Mouse (Mus musculus): ENCODE results near the gene Set. TPM values are rescaled to one million over a fixed set of nuclear protein-coding genes. Genes with fewer than 3 reads are reported as not detected.
"Not testable (repeated sequence)": the region's sequence is repeated elsewhere in the genome, so short reads cannot be mapped to it uniquely, and the experiment has no call there.

The Set gene
- polyA plus RNA-seq, 1 experiment from 2014 or later, result 754 TPM

GRCm38 (mm10) chr2:30055310-30055709 lies 1.9 kb upstream of the Set start:
- H3K27me3 ChIP-seq (ENCODE audit: control insufficient read depth, insufficient read depth, low read length); H3K9me3 ChIP-seq (ENCODE audit: control insufficient read depth, low read length); H3K36me3 ChIP-seq (ENCODE audit: control insufficient read depth, insufficient read depth, low read length); H3K4me3 ChIP-seq (ENCODE audit: low read depth, low read length); H3K27ac ChIP-seq (ENCODE audit: low read depth, low read length); ATAC-seq (ENCODE audit: low FRiP score); DNase-seq (ENCODE audit: low spot score, missing footprints); H3K4me2 ChIP-seq; H3K9ac ChIP-seq (ENCODE audit: low read length); H3K4me1 ChIP-seq (ENCODE audit: control insufficient read depth, insufficient read depth, low read length): not testable (repeated sequence)
- WGBS, result 95% methylated on average over 3 of the region's 3 CpGs

DNA sequence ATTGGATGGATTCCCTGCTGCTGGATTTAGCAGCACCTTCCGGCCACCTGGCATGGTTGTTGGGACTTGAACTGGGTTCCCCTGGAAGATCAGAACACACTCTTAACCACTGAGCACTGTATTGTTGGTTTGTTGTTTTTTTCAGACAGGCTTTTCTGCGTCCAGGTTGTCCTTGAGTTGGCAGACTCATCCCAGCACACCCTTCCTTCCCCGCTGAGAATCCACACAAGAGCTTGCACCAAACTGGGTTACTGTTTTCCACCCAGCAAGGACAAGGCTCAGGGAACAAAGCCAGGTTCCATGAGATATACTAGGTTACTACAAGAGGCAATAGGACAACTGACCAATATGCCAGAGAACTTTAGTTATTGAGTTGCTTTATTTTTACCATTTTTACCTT lies 442 bp upstream of the Set start:
- no peaks in the 10 kb centered on the region for H3K36me3 ChIP-seq (ENCODE audit: control insufficient read depth, insufficient read depth, low read length)
- peaks cover 6% of the 10 kb centered on the region for H3K4me1 ChIP-seq (ENCODE audit: control insufficient read depth, insufficient read depth, low read length)
- no peak overlapping the region for H3K4me2 ChIP-seq
- whole genome bisulfite sequencing, result 90% methylated on average over 3 of the region's 3 CpGs
- no peaks in the 10 kb centered on the region for H3K9me3 ChIP-seq (ENCODE audit: control insufficient read depth, low read length)
- no peak overlapping the region for H3K9ac ChIP-seq (ENCODE audit: low read length)
- ATAC-seq (ENCODE audit: low FRiP score) (no peak), DNase-seq (ENCODE audit: low spot score, missing footprints) (no peak)
- H3K27me3 ChIP-seq (ENCODE audit: control insufficient read depth, insufficient read depth, low read length), result no peaks in the 10 kb centered on the region
- no peak overlapping the region for H3K4me3 ChIP-seq (ENCODE audit: low read depth, low read length)
- no peak overlapping the region for H3K27ac ChIP-seq (ENCODE audit: low read depth, low read length)

- 35% methylated on average over 5 of the region's 5 CpGs for WGBS
- DNase-seq (ENCODE audit: low spot score, missing footprints) (no peak), ATAC-seq (ENCODE audit: low FRiP score) (no peak)
- Histone ChIP-seq H3K9me3 (ENCODE audit: control insufficient read depth, low read length) (no peaks in the 10 kb centered on the region), H3K4me3 (ENCODE audit: low read depth, low read length) (no peak overlapping the region), H3K9ac (ENCODE audit: low read length) (no peak overlapping the region), H3K27ac (ENCODE audit: low read depth, low read length) (no peak overlapping the region; the same call in 1 of the 2 replicates), H3K27me3 (ENCODE audit: control insufficient read depth, insufficient read depth, low read length) (no peaks in the 10 kb centered on the region), H3K4me1 (ENCODE audit: control insufficient read depth, insufficient read depth, low read length) (peaks cover 13% of the 10 kb centered on the region), H3K36me3 (ENCODE audit: control insufficient read depth, insufficient read depth, low read length) (no peaks in the 10 kb centered on the region), H3K4me2 (no peak overlapping the region)
Observed at GRCm38 (mm10) chr2:30058418-30058817, 1.2 kb downstream of the Set start.

DNA sequence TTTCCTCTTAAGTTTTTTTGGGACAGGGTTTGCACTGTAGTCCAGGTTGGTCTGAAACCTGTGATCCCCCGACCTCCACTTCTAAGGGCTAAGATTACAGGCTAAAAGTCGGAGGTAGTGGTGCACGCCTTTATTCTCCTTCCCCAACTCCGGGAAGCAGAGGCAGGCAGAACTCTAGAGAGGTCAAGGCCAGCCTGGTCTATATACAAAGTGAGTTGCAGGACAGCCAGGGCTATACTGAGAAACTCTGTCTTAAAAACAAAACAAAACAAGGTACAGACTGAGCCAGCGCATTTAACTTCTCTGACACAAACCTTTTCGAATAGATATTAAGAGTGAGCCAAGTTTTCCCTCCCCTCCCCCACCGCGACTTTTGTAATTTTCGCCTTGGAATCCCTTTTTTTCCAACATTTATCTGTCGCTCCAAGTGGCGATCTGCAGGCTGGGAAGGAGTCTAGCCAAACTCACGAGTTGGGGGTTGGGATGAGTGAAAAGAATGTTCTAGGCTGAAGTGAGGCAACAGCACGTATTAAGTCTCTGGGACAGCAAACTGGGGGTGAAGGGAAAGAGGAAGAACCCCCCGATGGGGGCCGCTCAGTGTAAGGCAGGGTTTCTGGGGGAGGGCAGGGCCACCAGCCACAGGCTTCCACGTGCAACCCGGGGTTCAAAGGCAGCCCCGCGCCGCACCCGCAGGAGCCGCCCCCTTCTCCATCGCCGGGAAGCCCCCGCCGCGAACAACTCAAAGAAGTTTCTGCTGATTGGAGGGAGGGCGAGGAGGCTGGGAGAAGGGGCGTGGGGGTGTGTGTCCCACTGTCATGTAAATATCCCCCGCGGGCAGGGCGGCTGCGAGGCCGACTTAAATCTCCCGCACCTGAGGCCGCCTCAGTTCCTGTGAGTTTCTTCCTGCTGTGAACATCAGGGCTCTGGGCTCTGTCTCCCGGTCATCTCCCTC lies 4.3 kb downstream of the Set start:
- Histone ChIP-seq H3K9ac (ENCODE audit: low read length) (peak overlapping the region; percentile 81), H3K36me3 (ENCODE audit: control insufficient read depth, insufficient read depth, low read length) (no peaks in the 10 kb centered on the region), H3K27ac (ENCODE audit: low read depth, low read length) (peak overlapping the region; percentile 87), H3K27me3 (ENCODE audit: control insufficient read depth, insufficient read depth, low read length) (no peaks in the 10 kb centered on the region), H3K4me2 (peak overlapping the region; percentile 95), H3K4me3 (ENCODE audit: low read depth, low read length) (peak overlapping the region; percentile 65), H3K4me1 (ENCODE audit: control insufficient read depth, insufficient read depth, low read length) (peaks cover 31% of the 10 kb centered on the region), H3K9me3 (ENCODE audit: control insufficient read depth, low read length) (no peaks in the 10 kb centered on the region)
- ATAC-seq (ENCODE audit: low FRiP score) (peak; percentile 9; the same call in 1 of the 2 replicates), DNase-seq (ENCODE audit: low spot score, missing footprints) (peak; percentile 96)
- 9% methylated on average over 35 of the region's 37 CpGs for WGBS

DNA sequence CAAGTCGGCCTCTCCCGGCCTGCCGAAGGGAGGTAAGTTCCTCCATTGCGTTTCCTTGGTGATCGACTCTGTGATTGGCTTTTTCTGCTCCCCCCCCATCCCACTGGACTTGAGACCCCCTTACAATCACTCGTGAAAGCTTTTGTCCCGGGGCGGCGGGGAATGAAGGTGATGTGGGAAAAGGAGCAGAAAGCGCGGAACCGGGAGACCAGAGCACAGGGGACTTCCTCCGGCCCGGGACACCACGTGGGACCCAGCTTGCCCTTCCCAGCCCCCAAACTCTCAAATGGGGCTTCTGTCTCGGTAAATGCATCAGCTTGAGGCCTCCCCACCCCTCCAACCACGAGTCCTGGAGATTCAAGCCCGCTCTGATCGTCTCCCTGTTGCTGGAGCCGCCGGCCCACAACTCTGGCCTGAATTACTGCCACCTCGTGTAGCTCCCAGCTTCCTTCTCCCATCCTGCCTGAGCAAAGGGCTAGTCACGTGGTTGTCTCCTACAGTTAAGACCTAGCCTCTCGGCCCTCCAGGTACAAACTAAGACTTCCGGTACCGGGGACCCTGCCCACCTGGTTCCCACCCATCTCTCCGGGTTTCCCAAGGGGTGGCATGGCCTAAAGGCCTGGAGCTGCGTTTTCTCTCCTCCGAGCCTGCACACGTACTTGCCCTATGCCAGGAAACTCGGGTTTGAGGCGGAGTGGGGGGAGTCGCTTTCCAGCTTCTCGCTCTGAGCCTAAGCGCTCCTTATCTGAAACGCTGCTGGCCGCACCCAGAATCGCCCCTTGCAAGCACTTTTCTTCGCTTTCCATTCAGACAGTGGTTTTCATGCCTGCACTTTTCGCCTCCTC lies 5.3 kb downstream of the Set start:
- DNase-seq (ENCODE audit: low spot score, missing footprints), result peak; percentile 98
- no peaks in the 10 kb centered on the region for H3K9me3 ChIP-seq (ENCODE audit: control insufficient read depth, low read length)
- H3K4me2 ChIP-seq, result peak overlapping the region; percentile 95
- H3K27ac ChIP-seq (ENCODE audit: low read depth, low read length), result peak overlapping the region; percentile 87
- H3K4me1 ChIP-seq (ENCODE audit: control insufficient read depth, insufficient read depth, low read length), result peaks cover 28% of the 10 kb centered on the region
- peak overlapping the region; percentile 81 for H3K9ac ChIP-seq (ENCODE audit: low read length)
- 0 out of 2 replicates have a peak, but pooled peaks have one; percentile 12 for ATAC-seq (ENCODE audit: low FRiP score)
- no peaks in the 10 kb centered on the region for H3K27me3 ChIP-seq (ENCODE audit: control insufficient read depth, insufficient read depth, low read length)
- WGBS, result under 1% methylated on average over 40 of the region's 40 CpGs
- peak overlapping the region; percentile 65 for H3K4me3 ChIP-seq (ENCODE audit: low read depth, low read length)
- H3K36me3 ChIP-seq (ENCODE audit: control insufficient read depth, insufficient read depth, low read length), result no peaks in the 10 kb centered on the region

DNA sequence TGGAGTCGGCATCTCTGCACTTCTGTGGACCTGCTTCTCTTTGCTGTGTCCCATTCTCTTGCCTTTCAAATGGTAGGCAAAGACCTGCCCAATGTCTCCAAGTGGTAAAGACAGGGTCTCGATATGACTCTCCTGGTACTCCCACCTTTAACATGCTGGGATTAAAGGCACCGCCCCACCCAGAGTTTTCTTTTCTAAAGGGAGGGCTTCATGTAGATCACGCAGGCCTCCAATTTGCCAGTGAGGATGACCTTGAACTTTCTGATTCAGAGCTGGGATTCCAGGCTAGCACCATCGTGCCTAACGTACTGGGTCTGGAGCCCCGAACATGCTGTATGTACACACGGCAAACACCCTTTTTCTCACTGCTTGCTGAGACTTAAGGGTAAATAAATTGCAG lies 6.1 kb downstream of the Set start:
- Histone ChIP-seq H3K27me3 (ENCODE audit: control insufficient read depth, insufficient read depth, low read length) (no peaks in the 10 kb centered on the region), H3K9ac (ENCODE audit: low read length) (peak overlapping the region; percentile 81), H3K9me3 (ENCODE audit: control insufficient read depth, low read length) (no peaks in the 10 kb centered on the region), H3K36me3 (ENCODE audit: control insufficient read depth, insufficient read depth, low read length) (peaks cover 1% of the 10 kb centered on the region; the same call in 1 of the 2 replicates), H3K27ac (ENCODE audit: low read depth, low read length) (peak overlapping the region; percentile 87; the same call in 1 of the 2 replicates), H3K4me2 (peak overlapping the region; percentile 95), H3K4me3 (ENCODE audit: low read depth, low read length) (peak overlapping the region; percentile 65), H3K4me1 (ENCODE audit: control insufficient read depth, insufficient read depth, low read length) (peaks cover 30% of the 10 kb centered on the region)
- ATAC-seq (ENCODE audit: low FRiP score) (no peak), DNase-seq (ENCODE audit: low spot score, missing footprints) (no peak)
- 2% methylated on average over 8 of the region's 8 CpGs for WGBS

- Histone ChIP-seq H3K9me3 (ENCODE audit: control insufficient read depth, low read length) (no peaks in the 10 kb centered on the region), H3K9ac (ENCODE audit: low read length) (peak overlapping the region; percentile 81), H3K36me3 (ENCODE audit: control insufficient read depth, insufficient read depth, low read length) (peaks cover 2% of the 10 kb centered on the region; the same call in 1 of the 2 replicates), H3K27ac (ENCODE audit: low read depth, low read length) (no peak overlapping the region), H3K4me3 (ENCODE audit: low read depth, low read length) (peak overlapping the region; percentile 65), H3K4me2 (peak overlapping the region; percentile 95), H3K27me3 (ENCODE audit: control insufficient read depth, insufficient read depth, low read length) (no peaks in the 10 kb centered on the region), H3K4me1 (ENCODE audit: control insufficient read depth, insufficient read depth, low read length) (peaks cover 32% of the 10 kb centered on the region)
- DNase-seq (ENCODE audit: low spot score, missing footprints), result no peak
- no peak for ATAC-seq (ENCODE audit: low FRiP score)
- WGBS, result 7% methylated on average over 2 of the region's 3 CpGs
Observed at GRCm38 (mm10) chr2:30063791-30064190, 6.6 kb downstream of the Set start.

GRCm38 (mm10) chr2:30064298-30064697 lies 7.1 kb downstream of the Set start:
- ATAC-seq (ENCODE audit: low FRiP score) (no peak), DNase-seq (ENCODE audit: low spot score, missing footprints) (no peak)
- Histone ChIP-seq H3K4me2 (peak overlapping the region; percentile 95), H3K27me3 (ENCODE audit: control insufficient read depth, insufficient read depth, low read length) (no peaks in the 10 kb centered on the region), H3K27ac (ENCODE audit: low read depth, low read length) (no peak overlapping the region), H3K4me3 (ENCODE audit: low read depth, low read length) (peak overlapping the region; percentile 65; the same call in 1 of the 2 replicates), H3K4me1 (ENCODE audit: control insufficient read depth, insufficient read depth, low read length) (peaks cover 32% of the 10 kb centered on the region), H3K9me3 (ENCODE audit: control insufficient read depth, low read length) (no peaks in the 10 kb centered on the region), H3K36me3 (ENCODE audit: control insufficient read depth, insufficient read depth, low read length) (peaks cover 5% of the 10 kb centered on the region; the same call in 1 of the 2 replicates), H3K9ac (ENCODE audit: low read length) (peak overlapping the region; percentile 81)
- WGBS, result 48% methylated on average over 3 of the region's 3 CpGs
